Mouse (Mus musculus) heart, embryonic 14.5 days (tissue): ENCODE data around the gene Lipt2. TPM values are rescaled to one million over a fixed set of nuclear protein-coding genes. Genes with fewer than 3 reads are reported as not detected.

Experiments used
- ATAC-seq: fragments of 200-750 bp; cut with Nextera tagmentation; 2 replicates; pipeline ENCODE4 v1.8.0; 2017; ENCODE audit warnings: low read depth, moderate TSS enrichment; ENCODE audit not compliant: insufficient number of reproducible peaks, insufficient read depth, low FRiP score
- H3K27ac ChIP-seq, 2 experiments: fragments of 200-500 bp in 1 of 2; fragments of 300-500 bp in 1 of 2; sonication (generic) in 1 of 2; replicated peaks in 1 of 2; 2 replicates each; pipeline ENCODE4 v1.5.1; 2012 to 2014; ENCODE audit warnings: low read depth in 2 of 2, low read length in 2 of 2, control low read depth in 1 of 2, mild to moderate bottlenecking in 1 of 2, mixed read lengths in 1 of 2; ENCODE audit not compliant: control insufficient read depth in 1 of 2, insufficient read depth in 1 of 2
- H3K27me3 ChIP-seq: fragments of 300-500 bp; sonication (generic); 2 replicates; pipeline ENCODE4 v1.6.1; 2014; ENCODE audit warnings: mild to moderate bottlenecking, low read length, control low read depth; ENCODE audit not compliant: control insufficient read depth, insufficient read depth
- H3K36me3 ChIP-seq: fragments of 300-500 bp; sonication (generic); 2 replicates; pipeline ENCODE4 v1.6.1; 2014; ENCODE audit warnings: mild to moderate bottlenecking, control low read depth, low read length, mixed read lengths; ENCODE audit not compliant: control insufficient read depth, insufficient read depth
- H3K4me1 ChIP-seq, 2 experiments: fragments of 200-500 bp in 1 of 2; fragments of 300-500 bp in 1 of 2; sonication (generic) in 1 of 2; 2 replicates each; pipeline ENCODE4 v1.6.1; 2012 to 2014; ENCODE audit warnings: low read length in 2 of 2, control low read depth in 1 of 2, mixed read lengths in 1 of 2; ENCODE audit not compliant: control insufficient read depth in 2 of 2, insufficient read depth in 2 of 2
- H3K4me2 ChIP-seq: fragments of 300-500 bp; sonication (generic); 2 replicates; pipeline ENCODE4 v1.6.1; 2014; ENCODE audit warnings: mild to moderate bottlenecking, low read length
- H3K4me3 ChIP-seq, 2 experiments: fragments of 200-500 bp in 1 of 2; fragments of 300-500 bp in 1 of 2; sonication (generic) in 1 of 2; 2 replicates each; pipeline ENCODE4 v1.5.1; 2012 to 2014; ENCODE audit warnings: low read length in 2 of 2, mild to moderate bottlenecking in 2 of 2, control low read depth in 1 of 2, low read depth in 1 of 2, moderate library complexity in 1 of 2; ENCODE audit not compliant: control insufficient read depth in 1 of 2, insufficient read depth in 1 of 2
- H3K9ac ChIP-seq: fragments of 300-500 bp; sonication (generic); 2 replicates; pipeline ENCODE4 v1.6.1; 2014; ENCODE audit warnings: mild to moderate bottlenecking, low read length
- H3K9me3 ChIP-seq: fragments of 300-500 bp; sonication (generic); 2 replicates; pipeline ENCODE4 v1.6.1; 2016; ENCODE audit warnings: low read length, control low read depth; ENCODE audit not compliant: control insufficient read depth
- WGBS: fragments of 180-500 bp; shearing (Covaris S2); extraction: QIAGEN DNeasy Blood & Tissue Kit; methylation state at CpG from one replicate; pipeline ENCODE4 v1.1.7; 2014; 5-methylcytosine and 5-hydroxymethylcytosine counted together
- polyA plus RNA-seq: library from polyadenylated mRNA; unstranded; fragments of >200 nt; fragmentation: Nextera tagmentation; extraction: Ambion mirVana; gene quantifications from 2 replicates; pipeline ENCODE4 v1.2.1, GENCODE M21; 2014

Gene Lipt2
- polyA plus RNA-seq, 1 experiment from 2014 or later = 14.7 TPM

GRCm38 (mm10) chr7:100138075-100138474, 21.0 kb upstream of the Lipt2 start:
- H3K4me3 ChIP-seq = no peak overlapping the region
- 91% methylated on average over 4 of the region's 4 CpGs for WGBS

GRCm38 (mm10) chr7:100140591-100140990, 18.5 kb upstream of the Lipt2 start:
- no peak overlapping the region for H3K4me2 ChIP-seq
- no peak overlapping the region for H3K27ac ChIP-seq
- no peaks in the 10 kb centered on the region; a peak in 1 of 4 replicates for H3K4me1 ChIP-seq
- H3K36me3 ChIP-seq = no peaks in the 10 kb centered on the region
- WGBS = 44% methylated on average over 1 of the region's 1 CpGs
- H3K4me3 ChIP-seq = no peak overlapping the region
- no peaks in the 10 kb centered on the region for H3K9me3 ChIP-seq
- no peaks in the 10 kb centered on the region for H3K27me3 ChIP-seq
- H3K9ac ChIP-seq = no peak overlapping the region
- no peak for ATAC-seq

More at GRCm38 (mm10) chr7:100138075-100138474, 21.0 kb upstream of the Lipt2 start:
- Histone ChIP-seq H3K4me1 (no peaks in the 10 kb centered on the region; a peak in 1 of 4 replicates), H3K27ac (no peak overlapping the region), H3K9me3 (no peaks in the 10 kb centered on the region), H3K4me2 (no peak overlapping the region), H3K9ac (no peak overlapping the region), H3K27me3 (no peaks in the 10 kb centered on the region), H3K36me3 (no peaks in the 10 kb centered on the region)
- ATAC-seq = no peak

- H3K4me1 ChIP-seq = no peaks in the 10 kb centered on the region; a peak in 1 of 4 replicates
- H3K9ac ChIP-seq = no peak overlapping the region
- H3K9me3 ChIP-seq = no peaks in the 10 kb centered on the region
- 90% methylated on average over 4 of the region's 4 CpGs for WGBS
- no peak overlapping the region for H3K27ac ChIP-seq
- no peak for ATAC-seq
- H3K4me3 ChIP-seq = no peak overlapping the region
- H3K36me3 ChIP-seq = no peaks in the 10 kb centered on the region
- H3K4me2 ChIP-seq = no peak overlapping the region
- H3K27me3 ChIP-seq = no peaks in the 10 kb centered on the region
These were observed 10.5 kb upstream of the Lipt2 start for GRCm38 (mm10) chr7:100148586-100148985.

GRCm38 (mm10) chr7:100150086-100150485, 9.0 kb upstream of the Lipt2 start:
- ATAC-seq = no peak
- no peaks in the 10 kb centered on the region for H3K36me3 ChIP-seq
- H3K27ac ChIP-seq = no peak overlapping the region
- H3K4me2 ChIP-seq = no peak overlapping the region
- no peak overlapping the region for H3K9ac ChIP-seq
- no peak overlapping the region for H3K4me3 ChIP-seq
- no peaks in the 10 kb centered on the region for H3K9me3 ChIP-seq
- WGBS = 57% methylated on average over 10 of the region's 10 CpGs
- H3K4me1 ChIP-seq = no peaks in the 10 kb centered on the region; a peak in 1 of 4 replicates
- no peaks in the 10 kb centered on the region for H3K27me3 ChIP-seq

GRCm38 (mm10) chr7:100150626-100151025, 8.5 kb upstream of the Lipt2 start:
- Histone ChIP-seq H3K9me3 (no peaks in the 10 kb centered on the region), H3K27me3 (no peaks in the 10 kb centered on the region), H3K27ac (no peak overlapping the region), H3K4me3 (no peak overlapping the region), H3K36me3 (no peaks in the 10 kb centered on the region), H3K9ac (no peak overlapping the region), H3K4me1 (no peaks in the 10 kb centered on the region; a peak in 1 of 4 replicates), H3K4me2 (no peak overlapping the region)
- WGBS = 70% methylated on average over 11 of the region's 11 CpGs
- no peak for ATAC-seq

GRCm38 (mm10) chr7:100157669-100158068, 1.4 kb upstream of the Lipt2 start:
- H3K9ac ChIP-seq = no peak overlapping the region
- no peak overlapping the region for H3K27ac ChIP-seq
- H3K4me1 ChIP-seq = peaks cover 4 to 5% of the 10 kb centered on the region in 2 experiments; a peak in 2 of 4 replicates
- 0 out of 2 replicates have a peak, but pooled peaks cover 3% of the 10 kb centered on the region for H3K36me3 ChIP-seq
- no peaks in the 10 kb centered on the region for H3K27me3 ChIP-seq
- H3K4me2 ChIP-seq = no peak overlapping the region
- WGBS = 66% methylated on average over 4 of the region's 4 CpGs
- no peak overlapping the region for H3K4me3 ChIP-seq
- H3K9me3 ChIP-seq = no peaks in the 10 kb centered on the region
- no peak for ATAC-seq

- Histone ChIP-seq H3K27ac (peak overlapping the region; percentile 52 to 95), H3K27me3 (no peaks in the 10 kb centered on the region), H3K4me3 (peak overlapping the region; percentile 81 to 90), H3K4me1 (peaks cover 4 to 5% of the 10 kb centered on the region in 2 experiments; a peak in 2 of 4 replicates), H3K4me2 (peak overlapping the region; percentile 92), H3K9me3 (no peaks in the 10 kb centered on the region), H3K9ac (peak overlapping the region; percentile 93), H3K36me3 (0 out of 2 replicates have a peak, but pooled peaks cover 3% of the 10 kb centered on the region)
- WGBS = 70% methylated on average over 7 of the region's 7 CpGs
- ATAC-seq = no peak
These were observed 929 bp downstream of the Lipt2 start for GRCm38 (mm10) chr7:100160006-100160405.

- Histone ChIP-seq H3K9ac (no peak overlapping the region), H3K4me3 (no peak overlapping the region), H3K4me1 (peaks cover 4 to 5% of the 10 kb centered on the region in 2 experiments; a peak in 2 of 4 replicates), H3K36me3 (0 out of 2 replicates have a peak, but pooled peaks cover 3% of the 10 kb centered on the region), H3K27me3 (no peaks in the 10 kb centered on the region), H3K27ac (no peak overlapping the region), H3K9me3 (no peaks in the 10 kb centered on the region), H3K4me2 (no peak overlapping the region)
- WGBS = 70% methylated on average over 4 of the region's 4 CpGs
- no peak for ATAC-seq
These were observed 4.4 kb downstream of the Lipt2 start for GRCm38 (mm10) chr7:100163506-100163905.
